Mouse (Mus musculus) cerebellum, postnatal 10 days (tissue): ENCODE measurements around the gene Cers3.

Experiments used
- DNase-seq, 2 experiments: peaks; one replicate each; pipeline ENCODE4 v3.0.0; 2021; ENCODE audit warnings: mixed read lengths in 2 of 2

The Cers3 gene

GRCm38 (mm10) chr7:66840008-66840719 lies 96.9 kb downstream of the Cers3 start:
- peak; percentile 60 to 68 for DNase-seq

- DNase-seq: peak; percentile 66 to 82
These were observed 97.9 kb downstream of the Cers3 start for GRCm38 (mm10) chr7:66841165-66841564.

GRCm38 (mm10) chr7:66842021-66842420 lies 98.7 kb downstream of the Cers3 start:
- peak; percentile 83 to 89 for DNase-seq

- DNase-seq: no peak
These were observed 100.5 kb downstream of the Cers3 start for GRCm38 (mm10) chr7:66843846-66844245.

- DNase-seq: no peak
These were observed 103.3 kb downstream of the Cers3 start for GRCm38 (mm10) chr7:66846582-66846981.

GRCm38 (mm10) chr7:66847299-66847698 lies 104.0 kb downstream of the Cers3 start:
- no peak for DNase-seq

GRCm38 (mm10) chr7:66849316-66849715 lies 106.0 kb downstream of the Cers3 start:
- no peak for DNase-seq

- DNase-seq: no peak
These were observed 108.9 kb downstream of the Cers3 start for GRCm38 (mm10) chr7:66852164-66852563.

GRCm38 (mm10) chr7:66857610-66858009 lies 114.3 kb downstream of the Cers3 start:
- DNase-seq: no peak

GRCm38 (mm10) chr7:66858247-66859075 lies 115.2 kb downstream of the Cers3 start:
- no peak for DNase-seq

GRCm38 (mm10) chr7:66859220-66859619 lies 115.9 kb downstream of the Cers3 start:
- no peak for DNase-seq

- peak; percentile 59 to 62 for DNase-seq
These were observed 123.8 kb downstream of the Cers3 start for GRCm38 (mm10) chr7:66866944-66867718.

- peak; percentile 77 to 86 for DNase-seq
These were observed 124.6 kb downstream of the Cers3 start for GRCm38 (mm10) chr7:66867719-66868501.

GRCm38 (mm10) chr7:66871520-66871919 lies 128.2 kb downstream of the Cers3 start:
- DNase-seq: no peak

- DNase-seq: peak; percentile 25 to 29
These were observed 128.7 kb downstream of the Cers3 start for GRCm38 (mm10) chr7:66871940-66872511.

GRCm38 (mm10) chr7:66873235-66873634 lies 129.9 kb downstream of the Cers3 start:
- DNase-seq: no peak
